Mouse (Mus musculus) liver, embryonic 18 days (tissue): ENCODE results near the gene Serpina3k. TPM values are rescaled to one million over a fixed set of nuclear protein-coding genes. Genes with fewer than 3 reads are reported as not detected.

Source experiments
- polyA plus RNA-seq: library from polyadenylated mRNA; depleted of rRNA; stranded (reverse); fragments of >200 nt; gene quantifications from 2 replicates; pipeline ENCODE4 v1.2.3, GENCODE M21; 2012; rRNA removed

Serpina3k gene
- 74.4 and 149 TPM in 2 replicates for polyA plus RNA-seq

GRCm38 (mm10) chr12:104338226-104338625 lies at the start of gene Serpina3k, which contains the start of gene Serpina3m:
Gene Serpina3k, plus strand, starts transcription at chr12:104338486.
Gene Serpina3m, plus strand, starts transcription at chr12:104338486.

GRCm38 (mm10) chr12:104314253-104314652 lies 24.0 kb upstream of the Serpina3k start, which contains the start of gene Serpina3j:
Gene Serpina3j, plus strand, starts transcription at chr12:104314553.

Other genes with a start within 250 kb of the Serpina3k start
- 6.0 and 6.1 TPM in 2 replicates for gene Serpina5, start 237.4 kb upstream of the Serpina3k start, polyA plus RNA-seq
- 0.11 and 0.13 TPM in 2 replicates for gene Serpina3a, start 225.8 kb upstream of the Serpina3k start, polyA plus RNA-seq
- gene Serpina3b, start 210.5 kb upstream of the Serpina3k start, polyA plus RNA-seq: 0.19 and 0.22 TPM in 2 replicates
- 0.05 and 0.07 TPM in 2 replicates for gene Serpina3c, start 184.6 kb upstream of the Serpina3k start, polyA plus RNA-seq
- gene Serpina3f, start 123.9 kb upstream of the Serpina3k start, polyA plus RNA-seq: 1.0 and 1.1 TPM in 2 replicates
- 7.4 and 7.9 TPM in 2 replicates for gene Serpina3g, start 102.2 kb upstream of the Serpina3k start, polyA plus RNA-seq
- 0.26 and 0.31 TPM in 2 replicates for gene Serpina3i, start 75.4 kb upstream of the Serpina3k start, polyA plus RNA-seq
- not detected in 2 replicates for gene Serpina3j, start 23.9 kb upstream of the Serpina3k start, polyA plus RNA-seq
- 11.9 and 23.7 TPM in 2 replicates for gene Serpina3m, start within 50 bp of the Serpina3k start, polyA plus RNA-seq
- gene Serpina3n, start 68.2 kb downstream of the Serpina3k start, polyA plus RNA-seq: 118 and 148 TPM in 2 replicates
- gene Gsc, start 134.8 kb downstream of the Serpina3k start, polyA plus RNA-seq: 0.05 TPM in 1 of 2 replicates, not detected in the other